Mouse (Mus musculus) cerebellum, postnatal 25 days (tissue): ENCODE data around the gene Tcp11l2.

Source experiments
- DNase-seq, 2 experiments: peaks; one replicate each; pipeline ENCODE4 v3.0.0; 2021; ENCODE audit warnings: mixed read lengths in 2 of 2

Tcp11l2 gene

DNA sequence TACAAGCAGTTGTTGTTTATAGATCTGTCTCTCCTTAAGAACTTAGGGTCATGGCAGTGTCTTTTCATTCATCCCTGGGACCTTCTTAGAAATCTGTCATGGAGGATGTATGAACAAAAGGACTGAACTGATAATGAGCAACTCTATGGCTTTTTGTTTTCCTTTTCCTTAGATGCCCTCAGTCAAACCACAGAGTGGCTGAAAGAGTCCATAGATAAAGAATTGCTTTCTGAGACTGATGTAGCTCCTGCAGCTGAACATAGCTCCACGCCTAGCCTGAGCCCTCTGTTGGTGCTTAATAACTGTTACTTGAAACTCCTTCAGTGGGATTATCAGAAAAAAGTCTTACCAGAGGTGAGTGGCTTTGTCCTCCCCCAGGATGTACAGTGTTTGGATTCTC is 27.9 kb downstream of the Tcp11l2 start:
- no peak for DNase-seq

DNA sequence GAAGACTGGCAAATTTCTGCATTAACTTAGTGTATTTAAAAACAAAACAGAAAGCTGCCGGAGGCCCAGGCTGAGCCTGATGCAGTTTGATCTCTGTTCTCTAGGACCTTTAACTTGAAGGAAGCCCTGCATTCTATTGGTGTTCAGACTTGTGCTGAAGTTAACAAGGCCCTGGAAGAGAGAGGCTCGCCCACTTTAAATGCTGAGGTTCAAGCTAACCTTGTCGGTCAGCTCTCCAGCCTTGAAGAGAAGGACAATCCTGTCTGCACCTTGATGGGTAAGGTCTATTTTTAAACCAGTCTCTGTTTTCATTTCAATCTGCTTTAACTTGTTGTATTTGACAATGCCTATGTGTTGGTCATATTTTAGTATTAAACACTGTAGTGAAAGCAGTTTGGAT is 31.9 kb downstream of the Tcp11l2 start:
- DNase-seq = no peak

DNA sequence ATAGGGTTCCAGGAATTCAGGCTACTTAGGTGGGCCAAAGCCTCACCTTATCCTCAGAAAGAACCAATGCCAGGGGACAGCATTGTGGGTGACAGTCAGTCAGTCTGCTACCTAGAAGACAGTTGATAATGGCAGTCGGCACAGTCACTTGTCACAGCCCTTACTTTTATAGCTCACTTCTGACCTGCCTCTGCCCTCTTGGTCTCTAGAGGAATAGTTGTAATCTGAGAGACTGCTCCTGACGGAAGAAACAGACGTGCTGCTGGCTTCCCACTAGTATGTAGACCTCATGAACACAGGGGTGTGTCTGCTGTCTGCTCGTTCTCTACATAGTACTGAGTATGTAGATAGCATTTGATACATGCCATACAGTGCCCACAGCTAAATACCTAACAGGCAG is 33.9 kb downstream of the Tcp11l2 start:
- DNase-seq = no peak

DNA sequence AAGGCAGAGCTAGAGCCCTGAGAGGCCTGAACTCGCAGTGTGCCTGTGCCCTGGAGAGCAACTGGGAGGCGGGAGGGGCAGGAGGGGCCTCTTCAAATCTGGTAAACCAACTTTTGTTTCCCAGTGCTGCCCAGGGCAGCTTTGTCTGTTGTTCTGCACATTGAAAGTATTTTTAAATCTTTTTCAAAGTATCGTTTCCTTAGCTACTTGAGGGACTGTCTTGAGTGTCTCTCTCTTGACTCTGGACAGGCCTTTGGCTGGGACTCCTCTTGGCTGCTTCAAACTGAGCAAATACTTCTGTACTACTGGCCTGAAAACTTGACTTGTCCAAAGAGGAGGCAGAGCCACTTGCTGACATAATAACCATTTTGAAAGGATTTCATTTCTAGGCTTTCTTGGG is 34.4 kb downstream of the Tcp11l2 start:
- no peak for DNase-seq

DNA sequence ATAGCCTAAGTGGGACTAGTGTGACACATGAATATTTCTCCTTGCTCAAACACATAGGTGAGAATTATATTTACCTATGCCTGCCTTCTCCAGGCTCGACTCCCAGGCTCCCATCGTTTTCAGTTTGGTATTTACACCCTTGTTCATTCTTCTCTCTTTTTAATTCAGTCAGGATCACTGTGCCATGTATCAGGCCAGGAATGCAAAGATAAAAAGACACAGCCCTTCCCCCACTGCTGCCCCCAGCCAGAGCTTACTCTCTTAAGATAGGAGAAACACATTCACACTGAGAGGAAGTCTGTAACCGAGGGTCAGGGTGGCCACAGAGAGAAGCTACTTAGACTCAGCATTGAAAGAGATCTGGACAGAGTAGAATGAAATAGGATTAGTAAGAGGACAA is 35.2 kb downstream of the Tcp11l2 start:
- no peak for DNase-seq

DNA sequence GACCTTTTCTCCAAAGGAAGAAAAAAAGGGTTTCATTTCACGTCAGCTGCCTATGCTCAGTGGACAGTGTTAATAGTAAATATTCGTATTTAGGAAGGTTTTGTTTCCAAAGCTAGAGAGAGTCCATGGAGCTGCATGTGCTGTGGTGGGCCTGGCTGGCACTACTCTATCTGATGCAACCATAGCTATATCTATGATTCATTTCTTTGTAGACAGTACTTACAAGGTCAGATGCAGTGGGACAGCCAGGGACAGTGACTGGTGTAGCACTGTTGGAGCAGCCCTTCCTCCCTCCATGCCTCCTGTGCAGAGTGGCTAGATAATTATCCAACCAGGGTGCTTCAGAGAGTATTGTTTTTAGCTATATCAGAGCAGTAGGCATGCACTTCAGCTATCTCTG is 35.9 kb downstream of the Tcp11l2 start:
- DNase-seq = no peak

DNA sequence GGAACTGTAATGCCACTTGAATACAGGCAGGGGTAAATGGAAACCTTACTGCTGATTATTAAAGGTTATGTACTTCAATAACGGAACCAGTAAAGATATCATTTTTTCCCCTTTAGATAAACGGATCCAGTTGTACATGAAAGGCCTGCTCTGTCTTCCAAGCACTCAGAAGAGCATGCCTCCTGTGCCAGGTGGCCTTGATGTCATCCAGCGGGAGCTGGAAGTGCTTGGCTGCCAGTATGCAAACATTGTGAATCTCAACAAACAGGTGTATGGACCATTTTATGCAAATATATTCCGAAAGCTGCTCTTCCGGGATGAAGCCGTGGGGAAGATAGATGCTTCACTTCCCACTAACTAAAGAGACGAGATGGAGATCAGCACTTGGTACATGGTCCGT is 36.9 kb downstream of the Tcp11l2 start:
- no peak for DNase-seq

DNA sequence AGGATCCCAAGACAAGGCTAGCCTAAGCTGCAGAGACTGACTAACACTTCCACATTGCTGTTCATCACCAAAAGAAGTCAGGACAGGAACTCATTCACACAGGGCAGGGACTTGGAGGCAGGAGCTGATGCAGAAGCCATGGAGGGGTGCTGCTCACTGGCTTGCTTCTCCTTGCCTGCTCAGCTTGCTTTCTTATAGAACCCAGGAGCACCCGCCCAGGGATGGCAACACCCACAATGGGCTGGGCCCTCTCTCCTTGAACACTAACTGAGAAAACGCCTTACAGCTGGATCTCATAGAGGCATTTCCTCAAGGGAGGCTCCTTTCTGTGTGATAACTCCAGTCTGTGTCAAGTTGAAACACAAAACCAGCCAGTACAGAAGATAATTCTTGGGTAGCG is 38.6 kb downstream of the Tcp11l2 start:
- DNase-seq = no peak

DNA sequence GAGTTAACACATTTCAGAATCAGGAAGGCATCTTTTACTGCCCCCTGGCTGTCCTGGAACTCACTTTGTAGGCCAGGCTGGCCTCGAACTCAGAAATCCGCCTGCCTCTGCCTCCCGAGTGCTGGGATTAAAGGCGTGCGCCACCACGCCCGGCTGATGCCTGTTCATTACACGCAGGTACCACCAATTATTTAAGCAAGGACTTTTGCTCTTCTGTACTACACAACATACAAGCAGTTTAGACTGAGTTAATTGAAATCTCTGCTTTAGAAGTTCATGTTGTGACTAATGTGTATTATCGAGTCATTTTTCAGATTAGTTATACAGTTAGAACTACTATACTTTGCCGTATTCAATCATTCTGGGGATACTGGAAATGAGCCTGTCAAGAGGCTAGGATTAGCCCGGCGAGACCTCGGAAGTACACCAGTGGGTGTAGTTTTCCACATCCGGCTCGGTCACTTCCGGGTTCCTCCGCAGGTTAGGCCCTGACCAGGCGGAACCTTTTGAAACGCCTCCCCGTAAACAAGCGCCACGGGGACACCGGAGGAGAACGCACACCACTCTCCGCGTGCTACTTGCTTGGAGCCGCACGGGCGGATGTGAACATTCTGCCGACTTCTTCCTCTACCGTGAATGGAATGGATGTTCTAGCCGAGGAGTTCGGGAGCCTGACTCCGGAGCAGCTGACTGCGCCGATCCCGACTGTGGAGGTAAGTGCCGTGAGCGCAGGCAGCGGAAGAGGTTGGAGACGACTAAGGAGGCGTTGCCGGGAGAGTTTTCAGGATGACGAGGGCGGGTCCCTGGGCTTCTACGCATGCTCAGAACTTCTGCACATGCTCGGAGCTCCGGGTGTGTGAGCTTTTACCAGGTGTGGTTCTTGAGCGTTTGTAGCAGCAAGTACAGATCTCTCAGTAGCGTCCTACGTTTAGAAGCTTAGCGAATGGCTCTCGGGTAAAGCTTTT is 45.7 kb downstream of the Tcp11l2 start, which contains the start of gene Polr3b:
Gene Polr3b, plus strand, starts transcription at position 467 of the 965 bp plus-strand sequence.
- DNase-seq = peak; percentile 95 to 96

DNA sequence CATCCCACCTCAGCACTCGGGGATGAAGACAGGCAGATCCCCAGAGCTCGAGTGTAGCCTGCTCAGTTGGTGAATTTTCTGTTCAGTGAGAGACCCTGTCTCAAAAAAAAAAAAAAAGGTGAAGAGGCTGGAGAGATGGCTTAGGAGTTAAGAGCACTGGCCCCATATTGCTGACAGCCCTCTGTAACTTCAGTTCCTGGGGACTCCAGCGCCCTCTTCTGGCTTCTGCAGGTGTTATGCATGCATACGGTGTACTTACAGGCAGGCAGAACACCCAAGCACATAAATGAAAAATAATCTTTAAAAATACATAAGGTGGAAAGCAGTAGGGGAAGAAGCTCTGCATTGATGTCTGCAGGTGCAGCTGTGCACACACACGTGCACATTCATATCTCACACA is 54.8 kb downstream of the Tcp11l2 start:
- peak in 1 of 2 experiments; percentile 22 for DNase-seq

DNA sequence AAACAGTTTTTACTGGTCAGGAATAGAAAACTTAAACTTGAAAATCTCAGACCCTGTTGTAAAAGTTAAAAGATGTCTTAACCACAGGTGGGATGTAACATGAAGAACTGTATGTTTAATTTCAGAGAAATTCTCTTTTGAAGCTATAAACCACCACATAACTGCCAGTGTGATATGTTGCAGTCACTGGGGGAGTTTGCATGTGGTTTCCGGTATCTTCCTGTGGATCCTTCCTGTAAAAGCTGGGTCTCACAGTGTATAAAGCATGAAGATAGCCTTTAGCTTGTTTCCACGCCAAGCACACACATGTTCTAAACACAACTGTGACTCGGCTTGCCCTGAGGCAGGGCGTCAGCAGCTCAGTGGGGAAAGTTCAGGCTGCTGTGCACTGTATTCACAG is 55.6 kb downstream of the Tcp11l2 start:
- DNase-seq = no peak

DNA sequence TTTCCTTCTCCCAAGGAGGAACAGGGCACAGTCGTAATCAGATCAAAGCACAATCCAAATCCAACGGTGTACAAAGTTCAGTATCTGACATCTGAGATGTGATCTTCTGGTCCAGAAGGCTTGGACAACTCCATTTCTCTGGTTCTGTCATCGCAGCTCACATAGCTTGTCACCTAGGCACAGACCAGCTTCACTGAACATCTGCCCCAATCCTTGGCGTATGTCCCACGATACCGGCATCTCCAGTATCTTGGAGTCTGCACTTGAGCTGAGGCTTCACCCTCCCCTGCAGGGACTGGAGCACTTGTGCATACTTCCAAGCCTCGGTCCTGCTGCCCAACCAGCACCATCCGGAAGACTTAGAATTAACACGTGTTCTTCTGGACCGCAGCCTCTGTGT is 60.2 kb downstream of the Tcp11l2 start:
- no peak for DNase-seq

DNA sequence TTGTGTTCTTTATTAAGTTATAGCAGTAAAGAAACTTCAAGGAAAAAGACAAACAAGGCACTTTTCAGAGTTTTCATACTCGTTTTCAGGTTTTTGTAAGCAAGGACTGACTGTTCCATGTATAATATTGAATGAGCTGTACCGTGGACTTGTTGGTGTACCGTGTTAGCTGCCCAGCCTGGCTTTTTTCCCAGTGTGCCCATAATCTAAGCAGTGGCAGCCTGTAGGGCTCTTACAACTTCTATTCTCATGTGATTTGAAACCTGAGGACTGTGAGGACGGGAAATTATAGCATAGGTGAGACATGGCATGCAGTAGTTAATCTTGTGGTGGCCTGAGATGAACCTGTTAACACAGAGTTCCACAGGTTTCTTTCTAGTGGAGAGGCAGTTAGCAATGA is 62.0 kb downstream of the Tcp11l2 start:
- no peak for DNase-seq

DNA sequence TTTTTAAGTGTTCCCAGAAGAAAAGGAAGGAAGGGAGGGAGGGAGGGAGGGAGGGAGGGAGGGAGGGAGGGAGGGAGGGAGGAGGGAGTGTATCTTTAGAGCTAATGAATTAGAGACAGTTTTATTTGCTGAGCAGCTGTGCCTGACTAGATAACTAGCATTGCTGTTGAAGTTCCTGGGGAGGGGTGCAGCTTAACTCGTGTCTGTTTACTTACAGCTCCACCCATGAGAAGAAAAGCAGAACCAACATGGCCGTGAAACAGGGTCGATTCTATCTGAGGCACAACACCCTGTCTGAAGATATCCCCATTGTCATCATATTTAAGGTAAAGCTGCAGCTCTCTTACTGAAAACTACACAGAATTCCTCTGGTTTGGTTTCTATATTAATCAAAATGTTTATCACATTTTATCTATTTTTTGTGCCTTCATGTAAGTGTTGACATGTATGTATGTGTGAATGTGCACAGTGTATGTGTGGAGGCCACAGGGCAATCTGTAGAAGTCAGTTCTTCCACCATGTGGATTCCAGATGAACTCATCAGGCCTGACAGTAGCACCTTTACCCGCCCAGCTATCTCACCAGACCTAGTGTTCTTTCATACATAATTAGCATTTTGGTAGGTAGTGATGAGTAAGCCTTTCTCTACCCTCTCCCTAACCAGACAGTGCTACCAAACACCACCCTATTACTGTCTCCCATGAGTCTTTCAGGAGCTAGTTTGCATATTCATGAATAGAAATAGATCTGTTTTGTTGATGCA is 63.3 kb downstream of the Tcp11l2 start:
- DNase-seq = no peak

DNA sequence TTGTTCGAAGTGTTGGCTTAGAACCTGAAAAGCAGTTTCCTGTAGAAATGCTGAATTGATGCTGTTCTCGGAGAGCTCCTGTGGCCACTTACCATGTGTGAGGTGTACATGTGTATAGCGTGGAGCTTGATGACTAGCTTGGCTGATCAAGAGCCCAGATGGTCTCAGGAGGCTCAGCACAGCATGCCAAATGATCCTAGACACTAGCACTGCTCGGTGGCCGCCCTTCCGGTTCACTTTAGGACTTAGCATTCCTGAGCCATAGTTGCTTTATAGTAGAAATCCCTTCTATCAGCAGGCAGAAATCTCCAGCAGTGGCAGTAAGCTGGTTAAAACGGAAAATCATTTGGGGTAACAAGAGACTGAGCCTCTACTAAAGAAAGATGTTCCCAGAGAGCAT is 64.4 kb downstream of the Tcp11l2 start:
- no peak for DNase-seq

DNA sequence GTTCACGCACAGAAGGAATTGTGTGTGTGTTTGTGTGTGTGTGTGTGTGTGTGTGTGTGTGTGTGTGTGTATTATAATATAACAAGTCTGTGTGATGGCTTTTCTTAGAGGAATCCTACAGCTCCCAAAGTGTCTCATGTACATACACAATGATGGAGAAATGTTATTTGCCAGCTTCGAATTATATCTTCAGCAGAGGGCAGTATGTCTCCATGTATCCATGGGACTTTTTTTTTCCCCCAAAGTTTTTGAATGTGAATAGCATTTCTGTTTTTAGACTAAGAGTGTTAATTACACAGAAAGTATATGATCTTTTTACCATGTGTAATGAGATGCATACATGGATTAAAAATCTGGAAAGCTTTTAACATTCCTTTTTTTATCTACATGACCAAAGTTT is 65.2 kb downstream of the Tcp11l2 start:
- DNase-seq = no peak

DNA sequence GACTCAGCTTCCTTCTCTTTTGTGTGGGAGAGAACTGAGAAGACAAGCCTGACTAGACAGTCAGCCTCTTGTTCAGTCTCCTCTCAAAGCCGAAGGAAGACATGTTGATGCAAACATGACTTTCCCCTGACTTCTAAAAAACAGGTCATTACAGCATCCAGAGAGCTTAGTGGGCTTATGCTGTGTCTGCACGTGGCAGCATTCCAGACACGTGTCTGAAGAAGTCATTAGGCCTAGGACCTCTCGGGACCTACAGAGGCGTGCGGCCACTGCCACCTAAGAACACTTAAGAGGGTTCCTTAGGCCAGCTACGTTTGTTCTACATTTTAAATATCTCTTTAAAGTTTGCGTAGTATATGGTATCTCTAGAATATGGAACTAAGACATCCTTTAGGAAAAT is 69.5 kb downstream of the Tcp11l2 start:
- no peak for DNase-seq

DNA sequence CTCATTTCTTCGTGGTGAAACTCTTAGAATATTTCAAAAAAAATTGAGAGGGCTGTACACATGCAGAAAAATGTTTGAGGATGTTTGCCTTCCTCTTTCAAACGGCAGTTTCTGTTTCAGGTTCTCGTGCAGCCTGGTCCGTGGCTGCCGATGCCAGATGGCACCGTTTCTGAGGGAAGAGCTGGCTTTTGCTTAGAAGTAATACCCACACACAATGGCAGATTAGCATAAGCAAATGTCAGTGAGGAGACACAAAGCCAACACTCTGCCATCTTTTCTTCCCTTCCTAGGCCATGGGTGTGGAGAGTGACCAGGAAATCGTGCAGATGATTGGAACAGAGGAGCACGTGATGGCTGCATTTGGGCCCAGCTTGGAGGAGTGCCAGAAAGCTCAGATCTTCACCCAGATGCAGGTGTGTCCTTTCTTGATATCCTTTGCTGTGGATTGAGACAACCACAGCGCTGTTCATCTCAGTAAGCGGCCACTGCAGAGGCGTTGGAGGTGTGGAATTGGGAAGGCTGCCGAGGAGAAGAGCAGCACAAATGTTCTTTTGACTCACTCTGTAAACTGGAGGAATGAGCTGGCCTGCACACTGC is 70.2 kb downstream of the Tcp11l2 start:
- peak; percentile 20 to 45 for DNase-seq

DNA sequence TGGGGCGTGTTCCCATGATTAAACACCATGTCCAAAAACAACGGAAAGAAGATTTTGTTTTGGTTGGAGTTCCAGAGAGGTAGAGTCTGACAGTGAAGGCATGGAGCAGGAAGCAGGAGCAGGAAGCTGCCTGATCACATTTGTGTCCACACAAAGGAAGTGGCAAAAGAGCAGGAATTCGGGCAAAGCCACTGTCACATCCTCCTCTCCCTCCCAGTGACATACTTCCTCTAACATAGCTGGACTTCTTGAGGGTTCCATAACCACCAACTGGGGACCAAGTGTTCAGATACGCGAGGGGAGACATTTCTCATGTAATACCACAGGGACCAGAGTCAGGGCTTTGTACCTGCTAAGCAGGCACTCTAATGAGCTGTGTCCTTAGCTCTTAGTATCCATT is 70.8 kb downstream of the Tcp11l2 start:
- no peak for DNase-seq

DNA sequence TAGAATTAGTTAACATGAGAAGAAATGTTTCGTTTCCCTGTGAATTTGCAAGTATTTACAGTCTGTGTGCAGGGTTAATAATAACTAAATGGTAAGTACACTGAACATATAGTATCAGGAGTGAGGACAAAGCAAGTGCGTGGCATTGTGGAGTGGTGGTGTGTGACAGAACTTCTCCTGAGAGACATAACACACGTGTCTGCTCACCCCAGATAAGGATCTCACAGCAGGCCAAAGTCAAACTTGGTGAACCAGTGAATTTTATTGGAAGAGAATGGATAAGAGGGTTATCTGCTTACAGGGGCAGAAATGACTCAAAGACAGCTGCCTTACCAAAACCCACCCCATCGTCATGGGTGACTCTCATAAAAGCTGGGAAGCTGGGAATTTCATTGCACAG is 72.5 kb downstream of the Tcp11l2 start:
- DNase-seq = no peak

DNA sequence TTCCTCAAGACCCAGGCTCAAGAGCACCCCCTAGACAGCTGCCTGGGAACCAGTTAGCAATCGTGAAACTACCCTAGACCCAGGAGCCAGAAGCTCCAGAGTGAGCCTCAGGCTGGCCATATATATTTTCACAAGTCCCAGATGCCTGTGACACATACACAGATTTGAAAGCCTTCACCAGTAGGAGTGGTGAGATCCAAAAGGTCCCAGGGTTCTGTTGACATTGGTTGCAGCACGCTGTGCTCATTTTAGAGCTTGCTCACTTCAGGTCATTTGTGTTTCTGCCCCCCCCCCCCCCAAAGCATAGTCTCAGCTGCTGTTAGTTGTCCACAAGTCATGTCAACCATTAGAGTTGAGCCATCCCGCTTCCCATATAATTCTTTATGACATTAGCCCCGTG is 77.6 kb downstream of the Tcp11l2 start:
- no peak for DNase-seq

DNA sequence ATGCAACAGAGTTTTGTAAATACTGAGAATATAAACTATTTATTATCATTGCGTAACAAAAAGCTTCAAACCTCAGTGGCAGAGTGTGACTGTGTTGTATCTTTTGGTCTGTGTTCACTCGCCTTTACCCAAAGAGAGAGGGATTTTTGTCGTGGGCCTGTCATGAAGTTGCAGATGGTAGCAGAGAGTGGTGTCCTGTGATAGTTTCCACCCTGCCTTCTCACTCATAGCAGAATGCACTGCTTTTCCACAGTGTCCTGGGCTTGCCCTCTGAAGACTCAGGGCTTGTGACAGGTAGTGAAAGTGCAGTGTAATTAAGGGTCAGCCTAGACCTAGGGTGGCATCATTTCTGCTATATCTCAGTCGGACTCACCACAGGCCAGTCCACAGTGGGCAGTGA is 78.3 kb downstream of the Tcp11l2 start:
- DNase-seq = no peak

DNA sequence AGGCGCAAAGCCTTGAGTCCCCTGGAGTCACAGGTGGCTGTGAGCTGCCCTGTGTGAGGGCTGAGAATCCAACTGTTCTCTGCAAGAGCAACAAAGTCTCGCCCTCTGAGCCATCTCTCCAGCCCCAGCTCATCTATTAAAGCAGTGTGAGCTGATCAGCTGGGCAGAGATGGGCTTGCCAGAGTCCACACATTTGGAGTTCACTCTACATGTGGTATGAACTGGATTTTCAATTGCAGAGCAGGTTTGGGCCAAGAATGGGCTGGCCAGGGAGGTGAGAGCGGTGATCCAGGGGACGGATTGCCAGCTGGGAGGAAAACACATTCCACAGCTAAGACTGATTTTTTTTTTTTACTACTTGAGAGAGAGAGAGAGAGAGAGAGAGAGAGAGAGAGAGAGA is 80.2 kb downstream of the Tcp11l2 start:
- DNase-seq = peak in 1 of 2 experiments; percentile 15
